Mouse (Mus musculus) midbrain, embryonic 13.5 days (tissue): ENCODE measurements around the gene Chchd5. TPM values are rescaled to one million over a fixed set of nuclear protein-coding genes. Genes with fewer than 3 reads are reported as not detected.
A peak's percentile ranks its signal among the peaks of the same experiment; 100 is the strongest.

Source experiments
- ATAC-seq: fragments of 200-750 bp; cut with Nextera tagmentation; 2 replicates; pipeline ENCODE4 v1.8.0; 2017; ENCODE audit warnings: mild to moderate bottlenecking, moderate TSS enrichment, moderate library complexity
- H3K27ac ChIP-seq: fragments of 300-500 bp; sonication (generic); 2 replicates; pipeline ENCODE4 v1.5.1; 2015; ENCODE audit warnings: inconsistent platforms, mild to moderate bottlenecking, moderate library complexity
- H3K27me3 ChIP-seq: fragments of 300-500 bp; sonication (generic); 2 replicates; pipeline ENCODE4 v1.6.1; 2015; ENCODE audit warnings: mild to moderate bottlenecking, inconsistent platforms
- H3K36me3 ChIP-seq: fragments of 300-500 bp; sonication (generic); 2 replicates; pipeline ENCODE4 v1.6.1; 2015; ENCODE audit warnings: mild to moderate bottlenecking, inconsistent platforms
- H3K4me1 ChIP-seq: fragments of 300-500 bp; sonication (generic); replicated peaks from 2 replicates; pipeline ENCODE4 v1.6.1; 2015; ENCODE audit warnings: inconsistent platforms
- H3K4me2 ChIP-seq: fragments of 300-500 bp; sonication (generic); replicated peaks from 2 replicates; pipeline ENCODE4 v1.6.1; 2015; ENCODE audit warnings: moderate library complexity, mild to moderate bottlenecking, inconsistent platforms
- H3K4me3 ChIP-seq: fragments of 300-500 bp; sonication (generic); replicated peaks from 2 replicates; pipeline ENCODE4 v1.5.1; 2015; ENCODE audit warnings: mild to moderate bottlenecking, inconsistent platforms
- H3K9ac ChIP-seq: fragments of 300-500 bp; sonication (generic); replicated peaks from 2 replicates; pipeline ENCODE4 v1.6.1; 2015; ENCODE audit warnings: mild to moderate bottlenecking, inconsistent platforms
- H3K9me3 ChIP-seq: fragments of 300-500 bp; sonication (generic); 2 replicates; pipeline ENCODE4 v1.6.1; 2016; ENCODE audit warnings: mild to moderate bottlenecking, inconsistent platforms
- WGBS: fragments of 180-500 bp; shearing (Covaris S2); methylation state at CpG from one replicate; pipeline ENCODE4 v1.1.7; 2015; 5-methylcytosine and 5-hydroxymethylcytosine counted together
- polyA plus RNA-seq: library from polyadenylated mRNA; unstranded; fragments of >200 nt; fragmentation: Nextera tagmentation; extraction: Ambion mirVana; gene quantifications from 2 replicates; pipeline ENCODE4 v1.2.1, GENCODE M21; 2015

The Chchd5 gene
- polyA plus RNA-seq, 1 experiment from 2014 or later: 29.2 TPM

DNA sequence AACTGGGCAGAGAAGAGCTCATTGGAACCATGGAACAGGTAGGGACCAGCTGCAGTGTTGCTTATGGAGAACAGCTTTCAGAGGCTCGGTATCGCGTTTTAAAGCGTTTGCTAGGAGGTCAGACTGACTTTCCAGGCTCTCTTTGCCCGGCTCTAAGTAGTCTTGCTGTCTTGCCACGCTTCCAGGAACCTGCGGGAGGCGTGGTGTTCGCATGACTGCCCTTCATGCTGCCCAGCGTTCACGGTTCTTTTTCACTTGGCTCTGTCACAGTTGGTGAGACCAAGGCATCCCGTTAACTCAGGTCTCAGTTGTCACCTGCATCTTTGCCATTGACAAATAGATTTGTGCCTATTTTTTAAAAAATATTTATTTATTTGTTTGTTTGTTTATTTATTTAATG, 11.4 kb upstream of the Chchd5 start:
- Histone ChIP-seq H3K27me3 (no peaks in the 10 kb centered on the region), H3K9me3 (no peaks in the 10 kb centered on the region), H3K36me3 (peaks cover 91% of the 10 kb centered on the region), H3K9ac (no peak overlapping the region), H3K4me3 (no peak overlapping the region), H3K4me2 (no peak overlapping the region), H3K4me1 (no peaks in the 10 kb centered on the region), H3K27ac (no peak overlapping the region)
- 96% methylated on average over 12 of the region's 12 CpGs for WGBS
- ATAC-seq: no peak

DNA sequence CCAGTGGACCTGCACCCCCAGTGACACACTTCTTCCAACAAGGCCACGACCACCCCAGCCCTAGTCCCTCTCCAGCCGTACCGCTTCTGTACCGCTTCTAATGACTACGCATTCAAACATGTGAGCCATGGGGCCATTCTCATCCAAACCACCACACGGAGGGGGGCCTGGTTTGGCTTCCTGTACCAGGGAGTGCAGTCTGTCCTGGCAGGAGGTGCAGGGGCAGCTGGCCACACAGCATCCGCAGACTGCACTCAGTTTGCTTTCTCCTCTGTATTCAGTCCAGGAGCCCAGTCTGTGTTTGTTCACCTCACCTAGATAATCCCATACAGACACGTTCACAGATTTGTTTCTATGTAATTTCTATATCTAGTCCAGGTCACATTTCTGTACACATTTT, 7.5 kb upstream of the Chchd5 start:
- WGBS: 97% methylated on average over 8 of the region's 8 CpGs
- no peak overlapping the region for H3K9ac ChIP-seq

GRCm38 (mm10) chr2:129129987-129130545, 566 bp downstream of the Chchd5 start:
- H3K9ac ChIP-seq: peak overlapping the region; percentile 73
- peaks cover 46% of the 10 kb centered on the region for H3K36me3 ChIP-seq
- ATAC-seq: peak; percentile 55
- peaks cover 11% of the 10 kb centered on the region for H3K9me3 ChIP-seq
- H3K27me3 ChIP-seq: no peaks in the 10 kb centered on the region
- WGBS: 30% methylated on average over 18 of the region's 18 CpGs
- peaks cover 23% of the 10 kb centered on the region for H3K4me1 ChIP-seq
- H3K27ac ChIP-seq: peak overlapping the region; percentile 87
- peak overlapping the region; percentile 65 for H3K4me3 ChIP-seq
- H3K4me2 ChIP-seq: peak overlapping the region; percentile 84

More for the DNA sequence above, 7.5 kb upstream of the Chchd5 start:
- Histone ChIP-seq H3K4me1 (no peaks in the 10 kb centered on the region), H3K4me3 (no peak overlapping the region), H3K27ac (no peak overlapping the region), H3K9me3 (no peaks in the 10 kb centered on the region), H3K4me2 (no peak overlapping the region), H3K27me3 (no peaks in the 10 kb centered on the region), H3K36me3 (peaks cover 90% of the 10 kb centered on the region)
- no peak for ATAC-seq

- 94% methylated on average over 2 of the region's 2 CpGs for WGBS
- Histone ChIP-seq H3K9ac (peak overlapping the region; percentile 73; the same call in 1 of the 2 replicates), H3K4me3 (peak overlapping the region; percentile 65; the same call in 1 of the 2 replicates)
Observed at GRCm38 (mm10) chr2:129130776-129131175, 1.3 kb downstream of the Chchd5 start.

GRCm38 (mm10) chr2:129132231-129132630, 2.7 kb downstream of the Chchd5 start:
- ATAC-seq: no peak
- 95% methylated on average over 7 of the region's 7 CpGs for WGBS
- Histone ChIP-seq H3K27me3 (no peaks in the 10 kb centered on the region), H3K36me3 (peaks cover 25% of the 10 kb centered on the region), H3K4me3 (no peak overlapping the region), H3K4me1 (peaks cover 23% of the 10 kb centered on the region), H3K9ac (no peak overlapping the region), H3K9me3 (peaks cover 11% of the 10 kb centered on the region), H3K4me2 (no peak overlapping the region), H3K27ac (no peak overlapping the region)

More at GRCm38 (mm10) chr2:129130776-129131175, 1.3 kb downstream of the Chchd5 start:
- Histone ChIP-seq H3K27ac (no peak overlapping the region), H3K27me3 (no peaks in the 10 kb centered on the region), H3K4me1 (peaks cover 23% of the 10 kb centered on the region), H3K9me3 (peaks cover 11% of the 10 kb centered on the region), H3K4me2 (peak overlapping the region; percentile 84), H3K36me3 (peaks cover 39% of the 10 kb centered on the region)
- no peak for ATAC-seq

DNA sequence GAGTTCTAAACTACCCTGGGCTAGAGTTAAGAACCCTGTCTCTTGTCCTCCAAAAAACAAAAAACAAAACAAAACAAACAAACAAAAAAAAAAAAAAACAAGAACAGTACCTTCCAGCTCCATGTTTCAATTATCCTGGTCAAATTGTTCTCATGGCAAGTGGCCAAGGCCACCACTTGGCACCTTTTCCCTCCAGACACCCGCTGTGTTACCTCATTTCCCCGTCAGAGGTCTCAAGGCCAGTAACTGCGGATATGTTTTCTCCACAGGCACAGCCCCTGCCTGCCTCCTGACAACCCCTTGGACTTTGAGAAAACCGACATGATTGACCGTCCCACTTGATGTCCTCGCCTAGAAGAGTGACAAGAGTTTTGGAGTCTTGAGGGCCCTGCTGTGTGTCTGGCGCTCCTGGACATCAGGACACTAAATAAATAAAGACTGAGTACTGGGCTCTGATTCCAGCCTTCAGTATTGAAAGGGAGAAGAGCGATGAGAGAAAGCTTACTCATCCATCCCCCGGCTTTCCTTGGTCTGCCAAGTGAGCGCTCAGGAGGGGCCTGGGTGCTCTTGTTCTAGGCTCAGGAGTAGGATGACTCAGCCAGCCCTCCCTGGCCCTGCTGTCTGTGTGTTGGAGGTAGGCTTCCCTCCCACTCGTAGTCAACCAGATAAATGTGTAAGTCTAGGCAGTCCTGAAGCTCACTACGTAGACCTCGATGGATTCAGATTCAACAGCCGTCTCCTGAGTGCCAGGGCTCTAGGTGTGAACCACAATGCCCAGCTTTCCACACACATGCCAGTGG, 3.7 kb downstream of the Chchd5 start:
- no peak overlapping the region for H3K4me2 ChIP-seq
- 99% methylated on average over 14 of the region's 14 CpGs for WGBS
- peaks cover 23% of the 10 kb centered on the region for H3K4me1 ChIP-seq
- H3K4me3 ChIP-seq: no peak overlapping the region
- H3K27me3 ChIP-seq: no peaks in the 10 kb centered on the region
- H3K36me3 ChIP-seq: peaks cover 23% of the 10 kb centered on the region
- no peak overlapping the region for H3K9ac ChIP-seq
- no peak for ATAC-seq
- no peak overlapping the region for H3K27ac ChIP-seq
- H3K9me3 ChIP-seq: peaks cover 11% of the 10 kb centered on the region

DNA sequence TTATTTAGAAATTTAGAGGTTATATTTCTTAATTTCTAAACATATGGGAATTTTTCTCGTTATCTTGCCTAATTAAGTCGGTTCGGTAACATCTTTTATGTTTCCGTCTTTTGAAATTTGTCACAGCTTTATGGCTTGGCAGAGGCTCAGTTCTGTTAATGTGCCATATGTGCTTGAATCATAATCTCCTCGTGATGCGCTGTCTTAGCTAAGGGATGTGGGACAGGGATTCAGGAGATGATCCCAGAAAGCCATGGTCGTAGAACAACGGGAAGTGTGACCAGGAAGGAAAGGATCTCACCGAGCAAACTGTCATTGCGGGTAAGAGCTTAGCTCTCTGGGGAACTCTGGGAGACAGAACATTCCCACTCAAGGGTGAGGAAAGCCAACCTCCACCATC, 10.4 kb downstream of the Chchd5 start:
- Histone ChIP-seq H3K27ac (no peak overlapping the region), H3K4me3 (no peak overlapping the region), H3K27me3 (no peaks in the 10 kb centered on the region), H3K36me3 (no peaks in the 10 kb centered on the region), H3K9me3 (no peaks in the 10 kb centered on the region), H3K4me1 (no peaks in the 10 kb centered on the region), H3K9ac (no peak overlapping the region), H3K4me2 (no peak overlapping the region)
- 87% methylated on average over 10 of the region's 10 CpGs for WGBS
- ATAC-seq: no peak

DNA sequence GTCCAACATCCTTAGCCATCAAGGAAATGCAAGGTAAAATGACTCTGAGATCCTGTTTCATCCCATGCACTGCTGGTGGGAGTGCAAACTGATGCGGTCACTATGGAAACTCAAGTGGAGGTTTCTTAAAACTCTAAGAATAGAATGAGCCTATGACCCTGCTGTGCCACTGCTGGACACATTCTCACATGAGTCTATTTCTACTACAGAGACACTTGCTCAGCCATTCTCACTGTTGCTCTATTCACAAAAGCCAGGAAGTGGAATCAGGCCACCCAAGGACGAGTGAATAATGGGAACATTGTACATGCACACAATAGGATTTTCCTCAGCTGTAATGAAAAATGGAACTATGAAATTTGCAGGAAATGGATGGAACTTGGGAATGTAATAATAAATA, 19.3 kb downstream of the Chchd5 start:
- Histone ChIP-seq H3K4me3 (no peak overlapping the region), H3K36me3 (no peaks in the 10 kb centered on the region), H3K9me3 (no peaks in the 10 kb centered on the region), H3K27ac (no peak overlapping the region), H3K4me1 (no peaks in the 10 kb centered on the region), H3K9ac (no peak overlapping the region), H3K4me2 (no peak overlapping the region), H3K27me3 (peaks cover 7% of the 10 kb centered on the region; the same call in 1 of the 2 replicates)
- ATAC-seq: no peak
- 18% methylated on average over 2 of the region's 2 CpGs for WGBS

GRCm38 (mm10) chr2:129150386-129150785, 20.9 kb downstream of the Chchd5 start:
- H3K36me3 ChIP-seq: no peaks in the 10 kb centered on the region
- no peak overlapping the region for H3K27ac ChIP-seq
- ATAC-seq: no peak
- H3K4me3 ChIP-seq: no peak overlapping the region
- no peak overlapping the region for H3K4me2 ChIP-seq
- H3K4me1 ChIP-seq: no peaks in the 10 kb centered on the region
- 80% methylated on average over 5 of the region's 5 CpGs for WGBS
- no peaks in the 10 kb centered on the region for H3K9me3 ChIP-seq
- no peak overlapping the region for H3K9ac ChIP-seq
- peaks cover 7% of the 10 kb centered on the region; the same call in 1 of the 2 replicates for H3K27me3 ChIP-seq

DNA sequence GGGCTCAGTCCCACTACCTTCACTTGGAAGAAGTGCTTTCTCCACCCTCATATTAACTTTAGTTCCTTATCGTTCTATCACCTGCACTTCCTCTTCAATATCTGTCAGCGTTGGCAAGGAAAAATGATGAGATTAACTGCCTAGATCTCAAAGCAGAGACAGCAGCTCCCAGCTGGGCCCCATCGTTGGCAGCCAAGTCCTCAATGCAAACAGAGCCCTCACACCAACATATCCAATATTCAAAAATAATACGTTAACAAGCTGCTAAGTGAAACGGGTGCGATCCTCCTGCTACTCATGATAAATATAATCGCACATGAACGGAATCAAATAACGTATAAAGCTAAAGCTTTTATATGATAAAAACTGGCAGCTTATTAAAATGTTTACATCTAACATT, 21.6 kb downstream of the Chchd5 start:
- no peaks in the 10 kb centered on the region for H3K9me3 ChIP-seq
- H3K4me1 ChIP-seq: no peaks in the 10 kb centered on the region
- peaks cover 7% of the 10 kb centered on the region; the same call in 1 of the 2 replicates for H3K27me3 ChIP-seq
- H3K9ac ChIP-seq: no peak overlapping the region
- H3K27ac ChIP-seq: no peak overlapping the region
- no peak overlapping the region for H3K4me2 ChIP-seq
- no peaks in the 10 kb centered on the region for H3K36me3 ChIP-seq
- 86% methylated on average over 9 of the region's 9 CpGs for WGBS
- H3K4me3 ChIP-seq: no peak overlapping the region
- ATAC-seq: no peak

GRCm38 (mm10) chr2:129152751-129153150, 23.3 kb downstream of the Chchd5 start:
- no peak overlapping the region for H3K9ac ChIP-seq
- H3K36me3 ChIP-seq: no peaks in the 10 kb centered on the region
- no peaks in the 10 kb centered on the region for H3K9me3 ChIP-seq
- no peak for ATAC-seq
- H3K4me1 ChIP-seq: no peaks in the 10 kb centered on the region
- H3K27me3 ChIP-seq: peaks cover 7% of the 10 kb centered on the region; the same call in 1 of the 2 replicates
- H3K4me3 ChIP-seq: no peak overlapping the region
- no peak overlapping the region for H3K4me2 ChIP-seq
- no peak overlapping the region for H3K27ac ChIP-seq
- 91% methylated on average over 1 of the region's 1 CpGs for WGBS

GRCm38 (mm10) chr2:129164815-129165214, 35.3 kb downstream of the Chchd5 start:
- 85% methylated on average over 5 of the region's 5 CpGs for WGBS
- no peak overlapping the region for H3K27ac ChIP-seq
- no peaks in the 10 kb centered on the region for H3K36me3 ChIP-seq
- H3K4me2 ChIP-seq: no peak overlapping the region
- H3K9me3 ChIP-seq: 0 out of 2 replicates have a peak, but pooled peaks cover 3% of the 10 kb centered on the region
- H3K9ac ChIP-seq: no peak overlapping the region
- H3K27me3 ChIP-seq: no peaks in the 10 kb centered on the region
- no peak overlapping the region for H3K4me3 ChIP-seq
- no peaks in the 10 kb centered on the region for H3K4me1 ChIP-seq
- ATAC-seq: no peak
